Mouse (Mus musculus) CH12F3 (cell line): ENCODE measurements around the gene Slc36a4.

Source experiments
- in situ Hi-C: fragments of 300-500 bp; cut with MboI; formaldehyde crosslinking; loops from 2 replicates; pipeline ENCODE4 v1.14.3; 2020; ENCODE audit warnings: low sequenced_read_pairs

The Slc36a4 gene

DNA sequence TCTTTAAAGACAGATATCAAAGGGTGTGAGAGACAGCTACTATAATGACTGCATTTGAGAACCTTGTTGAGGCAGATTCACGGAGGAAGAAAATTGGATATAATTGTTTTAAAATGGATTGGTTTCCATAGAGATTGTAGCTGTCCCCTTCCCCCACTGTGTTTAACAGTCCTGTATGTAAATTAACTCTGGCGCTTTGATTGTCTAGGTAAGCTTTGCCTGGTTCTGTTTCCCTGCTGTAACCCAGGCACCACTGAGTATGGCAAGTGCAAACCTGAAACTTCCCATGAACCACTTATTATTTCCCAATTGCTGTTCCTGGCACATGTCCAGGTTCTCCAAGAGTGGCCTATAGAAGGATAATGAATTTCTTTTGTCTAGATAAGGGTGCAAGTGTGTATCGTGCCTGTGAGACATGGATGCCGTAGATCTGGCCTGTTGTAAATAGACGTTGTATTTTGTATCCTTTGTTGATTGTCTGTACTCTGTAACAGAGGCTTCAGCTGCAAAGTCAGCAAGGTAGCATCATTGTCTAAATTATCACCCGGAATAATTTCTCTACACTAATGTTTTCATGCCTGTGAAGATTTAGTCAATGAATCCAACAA lies 11.8 kb downstream of the Slc36a4 start:
- in situ Hi-C loops, result no loop called here

DNA sequence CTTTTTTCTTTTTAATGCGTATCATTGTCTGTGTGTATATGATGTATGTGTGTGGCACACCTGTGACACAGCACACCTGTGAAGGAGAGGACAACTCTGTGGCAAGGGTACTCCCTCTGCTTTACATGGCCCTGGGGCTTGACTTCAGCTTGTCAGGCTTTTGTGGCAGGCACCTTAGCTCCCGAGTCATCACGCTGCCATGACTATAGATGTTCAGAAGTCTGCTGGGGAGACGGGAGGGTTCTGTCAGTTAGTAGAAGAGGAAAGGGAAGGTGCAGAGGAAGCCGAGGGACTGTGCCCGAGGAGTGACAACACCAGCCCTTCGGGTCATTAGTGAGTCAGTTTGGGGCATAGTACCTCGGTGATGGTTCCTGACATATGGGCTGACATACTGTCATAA lies 13.0 kb downstream of the Slc36a4 start:
- in situ Hi-C loops, result no loop called here

DNA sequence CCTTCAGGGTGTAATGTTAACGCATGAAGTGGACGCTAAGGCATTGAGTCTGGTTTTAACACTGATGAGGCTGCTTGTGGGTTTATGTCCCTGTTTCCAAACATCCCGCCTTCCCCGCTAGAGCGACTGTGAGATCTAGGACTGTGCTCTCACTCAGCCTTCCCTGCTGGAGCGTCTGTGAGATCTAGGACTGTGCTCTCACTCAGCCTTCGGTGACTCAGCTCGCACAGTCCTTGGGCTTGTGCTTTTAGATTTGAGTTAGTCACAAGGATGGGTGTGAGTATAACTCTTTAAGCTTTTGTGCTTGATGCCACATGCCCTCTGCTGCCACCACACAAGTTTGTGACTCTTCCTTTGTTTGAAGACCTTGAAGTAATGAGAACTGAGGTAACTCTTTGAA lies 17.6 kb downstream of the Slc36a4 start:
- in situ Hi-C loops, result no loop called here

DNA sequence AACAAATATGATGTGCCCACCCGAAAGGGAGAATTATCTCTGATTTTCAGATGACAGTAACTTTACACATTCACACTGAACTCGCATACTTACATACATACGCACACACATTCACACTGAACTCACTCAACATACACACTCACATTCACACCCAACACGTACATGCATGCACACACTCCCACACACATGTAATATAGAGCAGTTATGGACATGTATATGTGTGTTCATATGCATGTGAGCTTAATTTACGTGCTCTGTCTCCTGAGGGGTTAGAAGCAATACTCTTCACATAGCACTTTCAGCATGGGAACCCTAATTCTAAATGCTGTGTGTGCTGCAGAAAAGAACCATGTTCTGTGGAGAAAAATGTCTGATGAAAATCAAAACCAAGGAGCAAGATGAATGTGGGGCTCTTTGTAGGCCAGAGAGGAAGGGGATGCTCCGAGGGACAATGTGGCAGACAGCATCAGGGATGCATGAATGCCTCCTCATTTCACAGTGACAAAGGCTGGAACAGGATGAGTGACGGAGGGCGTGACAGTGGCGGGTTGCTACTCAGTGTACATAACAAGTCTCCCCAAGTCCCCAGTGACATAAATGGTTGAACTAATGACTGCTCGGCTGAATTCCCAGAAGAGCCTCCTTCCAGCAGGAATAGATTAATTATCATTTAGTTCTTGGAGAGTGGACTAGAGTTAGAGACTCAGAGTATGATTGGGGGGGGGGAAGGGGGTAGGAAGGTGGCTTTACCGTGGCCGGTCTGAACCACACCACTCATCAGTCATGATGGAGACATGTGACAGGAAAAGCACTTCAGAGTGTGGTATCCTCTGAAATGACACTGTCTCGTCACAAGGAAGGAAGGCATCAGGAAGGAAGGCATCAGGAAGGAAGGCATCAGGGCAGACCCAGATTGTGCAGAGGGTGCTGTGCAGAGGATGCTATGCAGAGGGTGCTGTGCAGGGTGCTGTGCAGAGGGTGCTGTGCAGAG lies 22.5 kb downstream of the Slc36a4 start:
- in situ Hi-C loops, result no loop called here

DNA sequence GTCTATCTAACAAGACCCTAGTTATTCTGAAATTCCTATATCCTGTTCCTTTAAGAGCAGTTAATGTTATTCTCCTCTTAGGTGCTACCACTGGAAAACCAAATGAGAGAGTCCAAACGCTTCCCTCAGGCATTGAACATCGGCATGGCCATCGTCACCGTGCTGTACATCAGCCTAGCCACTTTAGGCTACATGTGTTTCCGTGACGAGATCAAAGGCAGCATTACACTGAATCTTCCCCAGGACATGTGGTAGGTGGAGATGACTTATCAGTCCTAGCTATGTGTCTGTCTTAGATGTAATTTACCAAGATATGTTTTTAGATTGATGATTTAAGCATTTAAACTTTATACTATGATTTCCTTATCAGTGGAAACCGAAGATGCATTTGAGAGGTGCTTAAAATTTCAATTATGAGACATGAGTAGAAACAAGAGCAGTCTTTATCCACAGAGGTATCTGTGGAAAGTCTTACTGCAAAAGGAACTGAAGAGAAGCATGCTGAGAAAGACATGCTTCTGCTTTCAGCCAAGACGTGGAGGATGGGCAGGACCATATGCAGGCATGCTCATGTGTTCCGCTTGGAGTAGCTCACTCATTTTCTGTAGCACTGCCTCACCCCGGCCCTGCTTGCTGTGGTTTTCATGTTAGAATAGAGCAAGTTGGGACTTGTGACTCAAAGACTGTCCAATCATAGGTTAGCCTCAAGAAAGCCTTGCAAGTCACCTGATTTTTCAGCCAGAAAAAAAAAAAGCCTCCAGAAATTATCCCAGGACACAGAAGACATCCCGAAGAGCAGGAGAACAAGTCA lies 24.7 kb downstream of the Slc36a4 start:
- in situ Hi-C loops, result no loop called here

DNA sequence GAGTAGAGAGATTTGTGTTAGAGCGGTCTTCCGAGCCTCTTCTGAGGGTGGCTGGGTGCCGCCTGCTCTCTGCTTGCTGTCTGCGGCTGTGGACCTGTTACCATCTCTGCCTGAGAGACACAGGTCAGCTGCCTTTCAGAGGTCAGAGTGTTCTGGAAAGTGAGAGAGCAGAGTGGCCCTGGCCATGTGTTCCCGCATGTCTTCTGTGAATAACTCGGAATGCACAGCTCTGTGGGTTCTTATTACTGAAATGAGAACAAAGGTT lies 25.3 kb downstream of the Slc36a4 start:
- in situ Hi-C loops, result no loop called here

DNA sequence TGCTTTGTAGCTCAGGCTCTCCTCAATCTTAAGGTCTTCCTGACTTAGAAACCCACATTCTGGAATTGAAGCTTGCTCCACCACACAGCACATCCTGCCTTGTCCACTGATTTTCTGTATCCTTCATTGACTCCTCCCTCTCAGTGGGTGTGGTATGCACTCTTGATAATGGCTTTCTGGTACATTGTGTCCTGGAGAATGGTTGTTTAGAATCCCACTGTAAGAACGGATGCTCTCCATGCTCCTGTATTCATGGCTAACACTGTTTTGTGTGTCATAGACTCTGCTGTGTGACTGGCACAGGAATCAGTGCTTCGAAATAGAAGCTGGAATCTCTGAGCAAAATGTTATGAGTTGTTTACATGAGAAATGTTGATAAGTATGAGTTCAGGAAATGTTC lies 28.0 kb downstream of the Slc36a4 start:
- in situ Hi-C loops, result no loop called here

DNA sequence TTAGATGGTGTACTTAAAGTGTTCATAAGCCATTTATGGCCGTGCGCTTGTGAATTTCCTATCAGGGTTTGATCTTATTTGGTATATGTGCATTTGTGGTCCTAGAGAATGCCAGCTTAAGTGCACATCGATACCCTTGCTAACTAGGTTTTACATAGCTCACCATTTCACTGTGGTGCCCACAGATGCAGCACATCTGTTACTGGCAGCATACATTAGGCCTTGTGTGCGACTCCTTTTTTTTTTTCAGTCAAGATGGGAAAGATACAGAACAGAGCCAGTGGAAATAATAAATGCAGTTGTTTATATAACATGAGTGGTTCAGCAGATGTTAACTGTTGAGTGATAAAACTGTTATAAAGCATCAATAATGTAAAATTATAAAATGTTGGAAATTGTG lies 31.9 kb downstream of the Slc36a4 start:
- in situ Hi-C loops, result no loop called here

DNA sequence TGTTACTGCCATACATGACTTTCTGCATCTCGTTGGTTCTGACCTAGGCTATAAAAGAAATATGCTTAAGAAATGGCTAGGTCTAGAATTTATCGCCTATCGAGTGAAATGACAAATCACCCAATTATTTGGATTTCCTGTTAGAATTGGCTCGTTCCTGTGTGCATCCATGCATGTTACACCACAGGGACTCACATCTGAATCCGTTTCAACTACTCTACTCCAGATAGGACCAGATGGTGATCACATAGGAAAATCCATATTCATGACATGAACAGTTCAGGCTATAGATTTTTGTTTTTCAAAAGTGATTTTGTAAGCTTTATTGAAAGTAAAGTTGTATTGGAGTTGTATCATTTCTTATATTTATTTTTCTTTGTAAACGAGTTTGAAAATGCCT lies 32.4 kb downstream of the Slc36a4 start:
- in situ Hi-C loops, result no loop called here

DNA sequence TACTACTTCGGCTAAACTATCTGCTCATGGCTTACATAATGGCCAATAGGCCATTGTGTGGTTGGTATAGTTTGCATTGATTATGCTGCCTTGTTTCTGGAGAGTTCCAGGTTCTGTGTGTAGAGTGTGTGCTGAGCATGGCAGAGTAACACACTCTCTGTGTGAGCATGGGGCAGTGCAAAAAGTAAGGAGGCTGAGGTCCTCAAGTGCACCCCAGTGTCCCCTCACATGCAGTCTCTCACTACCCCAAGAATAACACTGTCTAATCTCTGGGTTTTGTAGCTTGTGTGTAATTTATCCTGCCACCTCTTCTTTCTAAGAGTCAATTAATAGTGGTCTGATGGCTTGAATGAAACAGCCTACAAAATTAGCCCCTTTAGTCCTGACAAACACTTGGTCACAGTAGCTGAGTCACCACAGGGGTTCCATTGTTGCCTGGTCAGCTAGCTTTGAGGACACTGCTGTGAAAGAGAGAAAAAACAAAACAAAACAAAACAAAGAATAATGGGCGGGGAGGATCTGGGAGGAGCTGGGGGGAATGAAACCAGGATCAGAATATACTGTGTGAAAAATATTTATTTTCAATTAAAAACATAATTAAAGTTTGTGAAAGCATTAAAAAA lies 36.6 kb downstream of the Slc36a4 start:
- in situ Hi-C loops, result no loop called here

DNA sequence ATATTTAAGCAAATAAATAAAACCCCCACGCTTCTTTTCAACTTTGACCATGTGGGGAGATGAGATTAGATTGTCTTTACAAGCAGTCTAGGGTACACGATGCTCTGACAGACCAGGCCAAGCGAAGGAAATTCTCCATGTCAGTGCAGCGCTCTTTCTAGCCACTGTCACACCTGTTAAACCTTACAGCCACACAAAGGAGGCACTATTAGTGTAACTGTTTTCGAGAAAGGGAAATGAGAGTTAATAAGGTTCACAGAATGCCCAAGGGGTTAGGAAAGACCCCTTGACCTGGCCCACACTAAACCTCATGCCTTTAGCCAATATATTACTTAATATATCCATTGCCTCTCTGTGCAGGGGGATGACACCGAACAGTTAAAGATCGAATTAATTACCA lies 37.1 kb downstream of the Slc36a4 start:
- in situ Hi-C loops, result no loop called here

DNA sequence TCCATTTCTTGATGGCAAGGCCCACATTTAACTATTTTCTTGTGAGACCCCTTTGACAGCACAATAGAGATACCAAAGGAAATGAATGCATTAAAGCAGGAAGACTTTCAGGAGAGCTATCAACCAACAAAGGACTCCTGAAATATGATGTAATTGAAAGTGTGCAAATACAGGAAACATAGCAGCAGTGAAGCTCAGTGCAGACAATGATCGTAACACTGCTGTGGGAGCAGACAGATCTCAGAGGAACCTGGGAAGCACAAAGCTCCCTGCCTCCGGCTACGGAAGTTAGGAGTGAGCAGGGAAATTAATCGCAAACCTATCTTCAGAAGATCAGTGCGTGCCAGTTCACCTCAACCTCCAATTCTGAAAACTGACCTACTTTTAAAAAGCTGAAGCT lies 38.8 kb downstream of the Slc36a4 start:
- in situ Hi-C loops, result no loop called here

DNA sequence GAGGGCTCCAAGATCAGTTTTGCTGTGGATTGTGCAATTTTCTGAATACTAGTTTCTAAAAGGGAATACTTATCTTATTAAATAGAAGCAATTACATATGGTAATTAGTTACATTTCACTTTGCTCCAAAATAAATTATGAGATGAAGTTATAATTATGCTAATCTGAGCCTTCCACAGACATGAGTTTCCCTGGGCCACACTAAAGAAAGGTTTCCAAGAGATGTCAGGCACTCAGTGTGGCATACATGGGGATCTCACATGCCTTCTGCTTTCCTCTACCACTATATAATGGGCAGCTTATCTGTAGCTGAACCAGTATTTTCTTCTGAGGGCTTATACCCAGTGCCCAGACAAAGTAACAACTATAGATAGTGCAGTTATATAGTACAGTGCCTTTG lies 49.8 kb downstream of the Slc36a4 start:
- in situ Hi-C loops, result no loop called here

DNA sequence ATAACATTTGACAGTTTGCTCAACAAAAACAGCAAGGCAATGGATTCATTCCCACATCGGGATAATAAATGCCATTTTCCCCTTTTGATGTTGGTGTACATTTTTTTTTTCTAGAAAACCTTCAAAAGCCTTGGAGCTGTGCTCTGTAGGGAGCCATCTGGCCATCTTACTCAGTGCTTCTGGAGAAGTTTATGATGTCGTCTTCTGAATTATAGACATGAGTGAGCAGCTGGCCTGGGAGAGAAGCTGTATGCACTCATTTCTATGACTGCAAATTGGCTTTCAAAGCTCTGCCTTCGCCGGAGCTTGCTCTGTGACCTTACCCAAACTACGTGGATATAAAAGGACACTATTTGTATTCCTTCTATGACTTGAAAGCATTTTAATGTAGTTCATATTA lies 56.8 kb downstream of the Slc36a4 start:
- in situ Hi-C loops, result no loop called here

DNA sequence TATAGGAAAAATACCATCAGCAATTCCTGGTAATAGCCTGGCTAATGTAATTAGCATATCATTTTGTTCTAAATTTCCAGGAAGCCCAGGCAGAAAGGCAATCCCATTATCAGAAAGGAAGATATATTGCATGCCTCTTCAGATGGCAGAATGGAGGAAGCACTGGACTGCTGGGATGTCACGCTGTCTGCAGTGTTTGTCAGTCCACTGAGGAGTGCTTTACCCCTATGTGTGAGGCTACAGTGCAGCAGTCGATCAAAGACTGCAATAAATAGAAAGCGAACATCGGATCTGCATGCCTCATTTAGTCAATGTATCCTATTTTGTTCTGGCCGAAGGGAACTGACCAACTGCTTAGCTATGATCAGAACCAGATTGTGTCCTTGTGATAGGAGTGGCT lies 57.3 kb downstream of the Slc36a4 start:
- in situ Hi-C loops, result no loop called here

DNA sequence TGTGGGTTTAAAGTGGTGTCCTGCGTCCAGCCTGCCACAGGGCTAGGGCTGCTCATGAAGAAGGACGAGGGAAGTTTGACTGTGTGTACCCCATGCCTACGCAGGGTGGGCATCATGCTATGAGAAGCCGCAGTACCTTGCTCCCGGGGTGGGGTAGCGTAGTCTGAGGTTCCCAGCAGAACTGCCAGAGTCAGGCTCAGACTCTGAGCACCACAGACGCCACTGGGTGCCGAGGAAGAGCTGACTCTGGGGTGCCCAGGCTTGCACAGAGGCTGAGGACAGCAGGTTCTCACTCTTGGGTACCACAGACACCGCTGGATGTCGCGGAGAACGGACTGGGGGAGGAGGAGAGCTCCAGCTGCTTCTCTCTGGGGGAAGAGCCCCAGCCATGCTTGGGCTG lies 63.2 kb downstream of the Slc36a4 start:
- in situ Hi-C loops, result no loop called here

DNA sequence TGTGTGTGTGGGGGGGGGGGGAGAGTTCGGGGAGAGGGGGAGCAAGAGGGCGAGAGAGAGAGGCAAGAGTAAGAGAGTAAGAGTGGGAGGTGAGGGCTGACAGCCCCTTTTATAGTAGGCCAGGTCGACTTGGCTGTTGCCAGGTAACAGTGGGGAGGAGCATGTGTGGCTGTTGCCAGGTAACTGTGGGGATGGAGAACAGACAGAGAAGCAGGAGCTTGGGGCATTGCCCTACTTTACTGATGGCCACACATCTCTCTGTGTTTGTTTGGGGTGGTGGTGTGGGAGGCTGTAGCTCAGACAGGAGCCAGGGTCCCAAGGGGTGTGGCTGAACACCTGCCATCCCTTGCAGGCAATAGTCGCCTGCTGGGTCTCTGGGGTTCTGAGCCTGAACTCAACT lies 63.9 kb downstream of the Slc36a4 start:
- in situ Hi-C loops, result no loop called here

DNA sequence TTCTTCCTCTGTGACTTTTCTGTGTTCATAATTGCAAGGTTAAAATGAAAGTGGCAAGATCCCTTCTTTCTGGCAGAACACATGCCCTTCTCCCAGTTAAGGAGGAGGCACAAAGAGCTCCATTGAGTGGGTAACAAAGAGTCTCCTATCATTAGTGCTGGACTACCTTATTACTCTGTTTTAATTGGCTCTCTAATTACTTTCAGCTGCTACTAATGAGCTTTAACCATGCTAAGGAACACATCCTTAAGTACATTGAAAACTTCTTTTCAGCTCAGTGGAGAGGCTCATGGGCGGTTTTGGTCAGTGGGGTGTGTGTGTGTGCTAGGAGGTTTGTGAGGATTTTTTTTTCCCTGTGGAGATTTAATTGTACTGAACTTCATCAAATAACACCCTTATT lies 65.4 kb downstream of the Slc36a4 start:
- in situ Hi-C loops, result no loop called here

DNA sequence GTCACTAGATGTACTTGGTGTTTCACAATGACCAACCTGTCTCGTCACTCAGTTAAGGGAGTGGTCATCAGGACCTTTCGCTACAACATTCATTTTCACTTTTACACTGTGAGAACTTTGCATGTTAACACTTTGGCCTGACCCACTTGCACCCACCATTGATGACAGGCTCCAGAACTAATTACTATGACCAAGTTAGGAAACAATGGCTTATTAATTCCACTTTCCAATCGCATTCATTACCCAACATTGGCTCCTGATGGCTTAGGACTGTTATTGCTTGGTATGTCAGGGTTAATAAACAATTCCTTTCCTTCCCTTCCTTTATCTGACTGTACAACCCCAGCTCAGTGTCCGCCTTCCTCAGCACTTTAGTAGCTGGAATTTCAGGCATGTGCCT lies 72.4 kb downstream of the Slc36a4 start:
- in situ Hi-C loops, result no loop called here

DNA sequence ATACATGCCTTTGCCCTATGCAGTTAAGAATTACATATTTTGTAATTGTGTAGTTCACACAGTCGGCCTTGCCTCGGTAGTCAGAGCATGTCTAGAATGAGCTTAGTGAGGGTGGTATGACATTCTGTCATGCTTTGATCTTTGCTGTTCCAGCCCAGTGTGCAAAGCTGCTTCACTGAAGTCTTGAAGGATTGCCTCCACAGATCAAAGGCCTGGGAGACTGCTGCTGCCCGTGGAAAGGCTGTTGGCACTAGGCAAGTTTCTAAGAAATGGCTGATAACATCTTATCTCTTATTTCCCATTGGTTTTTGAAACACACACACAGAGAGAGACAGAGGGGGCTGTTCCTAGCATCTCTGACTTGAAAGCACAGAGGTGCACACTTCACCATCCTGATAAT lies 76.7 kb downstream of the Slc36a4 start:
- in situ Hi-C loops, result no loop called here

DNA sequence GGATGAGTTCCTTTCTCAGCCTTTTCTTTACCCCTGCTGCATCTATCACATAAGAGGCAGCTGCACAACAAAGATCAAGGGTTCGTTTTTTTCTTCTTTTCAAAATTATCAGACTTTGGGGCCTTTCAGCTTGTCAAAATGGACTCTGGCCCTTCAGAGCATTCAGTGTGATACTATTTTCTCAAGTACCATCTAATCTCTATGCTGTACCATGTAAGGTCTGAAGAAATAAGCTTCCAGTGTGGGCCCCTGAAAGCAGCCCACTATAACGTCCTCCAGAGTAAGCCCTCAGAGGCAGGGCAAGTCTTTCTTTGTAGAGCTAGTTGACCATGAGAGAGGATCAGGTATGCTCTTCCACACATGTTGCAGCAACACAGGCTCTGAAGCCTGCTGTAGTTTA lies 77.1 kb downstream of the Slc36a4 start:
- in situ Hi-C loops, result no loop called here
